Mouse (Mus musculus) kidney, postnatal 0 days (tissue): ENCODE results near the gene Tpsb2. TPM values are rescaled to one million over a fixed set of nuclear protein-coding genes. Genes with fewer than 3 reads are reported as not detected.

Source experiments
- ATAC-seq: fragments of 200-750 bp; cut with Nextera tagmentation; replicated peaks from 2 replicates; pipeline ENCODE4 v1.8.0; 2017; ENCODE audit warnings: low read depth, moderate number of reproducible peaks, moderate TSS enrichment, moderate library complexity; ENCODE audit not compliant: low FRiP score
- DNase-seq: peaks from one replicate; pipeline ENCODE4 v3.0.0-alpha.2; 2016; ENCODE audit warnings: low spot score
- H3K27ac ChIP-seq: fragments of 300-500 bp; sonication (generic); 2 replicates; pipeline ENCODE4 v1.5.1; 2014; ENCODE audit warnings: mild to moderate bottlenecking
- H3K27me3 ChIP-seq: fragments of 300-500 bp; sonication (generic); 2 replicates; pipeline ENCODE4 v1.6.1; 2014; ENCODE audit warnings: low read length, mixed read lengths; ENCODE audit not compliant: insufficient read depth
- H3K36me3 ChIP-seq: fragments of 300-500 bp; sonication (generic); 2 replicates; pipeline ENCODE4 v1.6.1; 2014; ENCODE audit warnings: low read length, mixed read lengths; ENCODE audit not compliant: insufficient read depth
- H3K4me1 ChIP-seq: fragments of 300-500 bp; sonication (generic); replicated peaks from 2 replicates; pipeline ENCODE4 v1.6.1; 2014; ENCODE audit warnings: antibody characterized with exemption, low read length, mixed read lengths; ENCODE audit not compliant: insufficient read depth
- H3K4me2 ChIP-seq: fragments of 300-500 bp; sonication (generic); 2 replicates; pipeline ENCODE4 v1.6.1; 2014; ENCODE audit warnings: mild to moderate bottlenecking, low read length, moderate library complexity, mixed read lengths
- H3K4me3 ChIP-seq: fragments of 300-500 bp; sonication (generic); replicated peaks from 2 replicates; pipeline ENCODE4 v1.5.1; 2014; ENCODE audit warnings: low read depth, low read length
- H3K9ac ChIP-seq: fragments of 300-500 bp; sonication (generic); 2 replicates; pipeline ENCODE4 v1.6.1; 2014; ENCODE audit warnings: low read depth, low read length
- H3K9me3 ChIP-seq: fragments of 300-500 bp; sonication (generic); replicated peaks from 2 replicates; pipeline ENCODE4 v1.6.1; 2016; ENCODE audit warnings: low read length, inconsistent platforms, mixed read lengths
- CTCF ChIP-seq: IDR thresholded peaks from 2 replicates; pipeline ENCODE4 v1.5.1; 2016; ENCODE audit warnings: antibody characterized with exemption, low read depth, mild to moderate bottlenecking, moderate library complexity
- WGBS: fragments of 180-500 bp; shearing (Covaris S2); extraction: QIAGEN DNeasy Blood & Tissue Kit; methylation state at CpG from one replicate; pipeline ENCODE4 v1.1.7; 2014; 5-methylcytosine and 5-hydroxymethylcytosine counted together
- polyA plus RNA-seq: library from polyadenylated mRNA; unstranded; fragments of >200 nt; fragmentation: Nextera tagmentation; extraction: Ambion mirVana; gene quantifications from 2 replicates; pipeline ENCODE4 v1.2.1, GENCODE M21; 2015

Tpsb2 gene
- polyA plus RNA-seq, 1 experiment from 2014 or later = 4.2 TPM

DNA sequence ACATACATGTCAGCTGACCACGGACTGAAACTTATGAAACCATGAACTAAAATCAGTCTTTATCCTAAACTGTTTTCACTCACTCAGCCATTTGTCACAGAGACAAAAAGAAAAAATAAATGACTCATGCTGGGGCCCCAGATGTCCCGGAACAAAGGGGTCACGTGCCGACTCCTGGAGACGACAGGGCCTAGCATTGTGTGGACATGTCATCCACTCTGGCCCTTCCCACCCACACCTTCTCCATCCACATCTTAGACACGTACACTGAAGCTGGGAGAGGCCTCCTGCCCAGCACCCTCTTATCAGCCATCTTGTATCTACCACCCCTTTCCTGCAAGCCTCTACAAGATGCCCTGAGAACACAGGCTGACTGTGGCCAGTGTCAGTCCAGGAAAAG is 51.9 kb downstream of the Tpsb2 start:
- WGBS = 66% methylated on average over 6 of the region's 6 CpGs
- Histone ChIP-seq H3K9me3 (no peaks in the 10 kb centered on the region), H3K4me2 (no peak overlapping the region), H3K27ac (no peak overlapping the region), H3K36me3 (no peaks in the 10 kb centered on the region), H3K4me3 (no peak overlapping the region), H3K9ac (no peak overlapping the region), H3K4me1 (peaks cover 26% of the 10 kb centered on the region), H3K27me3 (no peaks in the 10 kb centered on the region)
- DNase-seq (no peak), ATAC-seq (no peak)
- no peak for TF ChIP-seq CTCF

Other genes with a start within 250 kb of the Tpsb2 start
- gene Ptx4, start 245.5 kb upstream of the Tpsb2 start, polyA plus RNA-seq = not detected in 2 replicates
- 14.7 and 17.2 TPM in 2 replicates for gene Clcn7, start 232.9 kb upstream of the Tpsb2 start, polyA plus RNA-seq
- not detected in 2 replicates for gene Ccdc154, start 203.8 kb upstream of the Tpsb2 start, polyA plus RNA-seq
- not detected in 2 replicates for gene Gm38655, start 190.8 kb upstream of the Tpsb2 start, polyA plus RNA-seq
- 31.6 and 32.1 TPM in 2 replicates for gene BC003965, start 181.8 kb upstream of the Tpsb2 start, polyA plus RNA-seq
- 7.0 and 7.5 TPM in 2 replicates for gene Unkl, start 177.9 kb upstream of the Tpsb2 start, polyA plus RNA-seq
- 68.8 and 71.2 TPM in 2 replicates for gene Gnptg, start 126.2 kb upstream of the Tpsb2 start, polyA plus RNA-seq
- gene Tsr3, start 126.1 kb upstream of the Tpsb2 start, polyA plus RNA-seq = 50.1 and 52.3 TPM in 2 replicates
- 1.0 and 1.5 TPM in 2 replicates for gene Baiap3, start 109.9 kb upstream of the Tpsb2 start, polyA plus RNA-seq
- gene Ube2i, start 91.7 kb upstream of the Tpsb2 start, polyA plus RNA-seq = 501 and 544 TPM in 2 replicates
- 0.09 and 0.18 TPM in 2 replicates for gene Prss34, start 67.9 kb upstream of the Tpsb2 start, polyA plus RNA-seq
- not detected in 2 replicates for gene Prss28, start 57.7 kb upstream of the Tpsb2 start, polyA plus RNA-seq
- not detected in 2 replicates for gene Prss29, start 47.7 kb upstream of the Tpsb2 start, polyA plus RNA-seq
- 0.19 and 0.55 TPM in 2 replicates for gene Tpsab1, start 20.7 kb upstream of the Tpsb2 start, polyA plus RNA-seq
- 0.18 and 0.41 TPM in 2 replicates for gene Tpsg1, start 3.0 kb downstream of the Tpsb2 start, polyA plus RNA-seq
- 1.2 and 1.7 TPM in 2 replicates for gene Cacna1h, start 67.5 kb downstream of the Tpsb2 start, polyA plus RNA-seq
- gene Tekt4, start 88.3 kb downstream of the Tpsb2 start, polyA plus RNA-seq = 0.14 TPM in 1 of 2 replicates, not detected in the other
- gene Sstr5, start 131.0 kb downstream of the Tpsb2 start, polyA plus RNA-seq = not detected in 2 replicates
- 1.8 and 2.2 TPM in 2 replicates for gene Sox8, start 204.4 kb downstream of the Tpsb2 start, polyA plus RNA-seq
- gene Lmf1, start 212.8 kb downstream of the Tpsb2 start, polyA plus RNA-seq = 22.0 and 25.5 TPM in 2 replicates